Mouse (Mus musculus) neutrophil, adult 83 days (primary cell): ENCODE measurements around the gene Gm26566. TPM values are rescaled to one million over a fixed set of nuclear protein-coding genes. Genes with fewer than 3 reads are reported as not detected.

Experiments
- total RNA-seq, 2 experiments: library from RNA; stranded (reverse); gene quantifications; one replicate each; pipeline ENCODE4 v1.2.4; 2023

The Gm26566 gene
- total RNA-seq: under 1 TPM in 1 of 2 experiments, not detected in 1; 0.40 TPM

GRCm38 (mm10) chr4:88721791-88722721 lies at the start of gene Gm26566, which contains the start of gene Klhl9:
Gm26566 (plus strand) TSS chr4:88721805.
Klhl9 (minus strand) TSS chr4:88722465.

DNA sequence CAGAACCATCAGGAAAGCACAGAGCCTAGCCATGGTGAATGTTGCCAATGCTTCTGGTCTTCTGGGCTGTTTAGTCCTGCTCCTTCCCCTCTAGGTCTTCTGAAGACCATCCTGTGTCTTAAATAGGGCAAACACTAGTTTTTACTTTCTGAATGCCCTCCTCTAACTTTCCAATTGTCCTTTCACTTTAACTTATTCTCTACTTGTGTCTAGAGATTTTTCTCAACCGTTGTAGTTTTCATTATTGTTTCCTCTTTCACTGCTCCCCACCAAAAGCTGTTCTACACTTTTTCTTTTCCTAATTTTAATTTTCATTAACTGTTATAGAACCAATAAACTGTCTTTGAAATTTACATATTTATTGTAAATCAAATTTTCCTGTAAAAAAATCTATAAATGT lies 44.8 kb upstream of the Gm26566 start, which contains the start of gene Ifna16:
Gene Ifna16 (minus strand): TSS at position 101 of the 400 bp plus-strand sequence.

GRCm38 (mm10) chr4:88683812-88684211 lies 37.8 kb upstream of the Gm26566 start, which contains the start of gene Ifna2:
Ifna2 (minus strand) TSS chr4:88683912.

DNA sequence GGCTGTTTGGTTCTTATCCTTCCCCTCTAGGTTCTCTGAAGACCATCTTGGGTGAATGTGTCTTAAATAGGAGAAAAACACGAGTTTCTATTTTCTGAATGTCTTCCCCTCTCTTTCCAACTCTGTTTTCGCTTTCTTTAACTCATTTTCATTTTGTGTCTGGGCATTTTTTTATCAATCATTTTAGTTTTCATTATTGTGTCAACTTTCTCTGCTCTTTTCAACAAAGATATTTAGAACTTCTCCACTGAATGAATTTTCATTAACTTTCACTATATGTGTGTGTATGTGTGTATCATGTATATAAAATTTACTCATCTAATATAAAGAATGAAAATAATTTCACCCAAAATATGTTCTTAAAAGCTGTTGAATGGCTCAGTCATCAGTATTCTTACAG lies 30.3 kb upstream of the Gm26566 start, which contains the start of gene Ifnab:
Gene Ifnab (minus strand): TSS at position 101 of the 400 bp plus-strand sequence.

DNA sequence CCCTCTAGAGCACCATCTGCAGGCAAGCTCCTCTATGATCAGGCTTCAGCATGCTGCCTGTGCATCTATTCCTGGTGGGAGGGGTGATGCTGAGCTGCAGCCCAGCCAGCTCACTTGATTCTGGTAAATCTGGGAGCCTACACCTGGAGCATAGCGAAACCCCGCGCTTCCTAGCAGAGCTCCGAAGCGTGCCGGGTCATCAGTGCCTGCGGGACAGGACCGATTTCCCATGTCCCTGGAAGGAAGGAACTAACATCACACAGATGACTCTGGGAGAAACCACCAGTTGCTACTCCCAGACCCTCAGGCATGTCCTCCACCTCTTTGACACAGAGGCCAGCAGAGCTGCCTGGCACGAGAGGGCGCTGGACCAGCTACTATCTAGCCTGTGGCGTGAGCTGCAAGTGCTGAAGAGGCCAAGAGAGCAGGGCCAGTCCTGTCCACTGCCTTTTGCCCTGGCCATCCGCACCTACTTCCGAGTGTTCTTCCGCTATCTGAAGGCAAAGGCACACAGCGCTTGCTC lies 33.3 kb downstream of the Gm26566 start, which contains the start of gene Gm13271:
Gene Gm13271 (plus strand): TSS at position 51 of the 523 bp plus-strand sequence.

GRCm38 (mm10) chr4:88759610-88760268 lies 38.1 kb downstream of the Gm26566 start, which contains the start of gene Gm13283:
Gm13283 (plus strand) TSS chr4:88760119.

Other genes with a start within 250 kb of the Gm26566 start
- gene Ifnb1, start 199.0 kb upstream of the Gm26566 start, total RNA-seq: not detected
- not detected for gene Ifna15, start 163.6 kb upstream of the Gm26566 start, total RNA-seq
- not detected for gene Ifna14, start 150.0 kb upstream of the Gm26566 start, total RNA-seq
- gene Ifna9, start 129.4 kb upstream of the Gm26566 start, total RNA-seq: not detected
- not detected for gene Ifna12, start 118.4 kb upstream of the Gm26566 start, total RNA-seq
- not detected for gene C87499, start 87.4 kb upstream of the Gm26566 start, total RNA-seq
- not detected for gene Ifna13, start 77.3 kb upstream of the Gm26566 start, total RNA-seq
- gene Ifna16, start 44.9 kb upstream of the Gm26566 start, total RNA-seq: not detected
- gene Ifna2, start 37.9 kb upstream of the Gm26566 start, total RNA-seq: not detected
- not detected for gene Ifnab, start 30.4 kb upstream of the Gm26566 start, total RNA-seq
- 10 to 100 TPM; 51.0 to 52.2 TPM for gene Klhl9, start 660 bp downstream of the Gm26566 start, total RNA-seq
- not detected for gene Gm13271, start 33.1 kb downstream of the Gm26566 start, total RNA-seq
- not detected for gene Gm13283, start 38.3 kb downstream of the Gm26566 start, total RNA-seq
- not detected for gene Gm13290, start 52.0 kb downstream of the Gm26566 start, total RNA-seq
- gene Gm13289, start 55.1 kb downstream of the Gm26566 start, total RNA-seq: not detected
- gene Gm13272, start 58.0 kb downstream of the Gm26566 start, total RNA-seq: not detected
- gene Ifnz, start 60.3 kb downstream of the Gm26566 start, total RNA-seq: under 1 TPM in 1 of 2 experiments, not detected in 1; 0.70 TPM
- gene Gm13276, start 63.9 kb downstream of the Gm26566 start, total RNA-seq: not detected
- gene Gm13277, start 66.8 kb downstream of the Gm26566 start, total RNA-seq: not detected
- gene Gm13278, start 69.7 kb downstream of the Gm26566 start, total RNA-seq: not detected
- gene Gm13275, start 72.7 kb downstream of the Gm26566 start, total RNA-seq: not detected
- not detected for gene Gm13279, start 75.6 kb downstream of the Gm26566 start, total RNA-seq
- gene Gm13285, start 77.9 kb downstream of the Gm26566 start, total RNA-seq: under 1 TPM in 1 of 2 experiments, not detected in 1; 0.29 TPM
- gene Gm13287, start 81.4 kb downstream of the Gm26566 start, total RNA-seq: not detected
- gene Gm13288, start 83.7 kb downstream of the Gm26566 start, total RNA-seq: not detected
- gene Ifna7, start 94.4 kb downstream of the Gm26566 start, total RNA-seq: not detected
- gene Ifna11, start 98.2 kb downstream of the Gm26566 start, total RNA-seq: not detected
- gene Ifna6, start 105.6 kb downstream of the Gm26566 start, total RNA-seq: not detected
- gene Ifna5, start 113.7 kb downstream of the Gm26566 start, total RNA-seq: not detected
- not detected for gene Ifna4, start 120.1 kb downstream of the Gm26566 start, total RNA-seq
- gene Ifna1, start 128.3 kb downstream of the Gm26566 start, total RNA-seq: not detected
- gene Ifne, start 158.4 kb downstream of the Gm26566 start, total RNA-seq: not detected